Mouse (Mus musculus) brain, embryonic 14.5 days (tissue): ENCODE results near the gene Abhd16a.

ENCODE experiments used
- CTCF ChIP-seq: fragments of 200-500 bp; IDR thresholded peaks from 2 replicates; pipeline ENCODE4 v1.5.1; 2012; ENCODE audit warnings: inconsistent platforms, mild to moderate bottlenecking, moderate library complexity, borderline replicate concordance; ENCODE audit not compliant: insufficient read depth, insufficient read length; ENCODE audit errors: extremely low read depth
- POLR2A ChIP-seq: fragments of 200-500 bp; IDR thresholded peaks from 2 replicates; pipeline ENCODE4 v1.6.1; 2012; ENCODE audit warnings: mild to moderate bottlenecking, inconsistent platforms, borderline replicate concordance; ENCODE audit not compliant: poor library complexity, insufficient read depth, insufficient read length, severe bottlenecking; ENCODE audit errors: extremely low read depth

- TF ChIP-seq CTCF (no peak), POLR2A (no peak)
These were observed 12.4 kb upstream of the Abhd16a start, which contains the start of gene Ly6g6e for GRCm38 (mm10) chr17:35076507-35077176.
